Mouse (Mus musculus) brain, embryonic 14.5 days (tissue): ENCODE measurements around the gene Klk15.
"Not testable (repeated sequence)": the region's sequence is repeated elsewhere in the genome, so short reads cannot be mapped to it uniquely, and the experiment has no call there.

Experiments
- CTCF ChIP-seq: fragments of 200-500 bp; IDR thresholded peaks from 2 replicates; pipeline ENCODE4 v1.5.1; 2012; ENCODE audit warnings: inconsistent platforms, mild to moderate bottlenecking, moderate library complexity, borderline replicate concordance; ENCODE audit not compliant: insufficient read depth, insufficient read length; ENCODE audit errors: extremely low read depth
- POLR2A ChIP-seq: fragments of 200-500 bp; IDR thresholded peaks from 2 replicates; pipeline ENCODE4 v1.6.1; 2012; ENCODE audit warnings: mild to moderate bottlenecking, inconsistent platforms, borderline replicate concordance; ENCODE audit not compliant: poor library complexity, insufficient read depth, insufficient read length, severe bottlenecking; ENCODE audit errors: extremely low read depth

DNA sequence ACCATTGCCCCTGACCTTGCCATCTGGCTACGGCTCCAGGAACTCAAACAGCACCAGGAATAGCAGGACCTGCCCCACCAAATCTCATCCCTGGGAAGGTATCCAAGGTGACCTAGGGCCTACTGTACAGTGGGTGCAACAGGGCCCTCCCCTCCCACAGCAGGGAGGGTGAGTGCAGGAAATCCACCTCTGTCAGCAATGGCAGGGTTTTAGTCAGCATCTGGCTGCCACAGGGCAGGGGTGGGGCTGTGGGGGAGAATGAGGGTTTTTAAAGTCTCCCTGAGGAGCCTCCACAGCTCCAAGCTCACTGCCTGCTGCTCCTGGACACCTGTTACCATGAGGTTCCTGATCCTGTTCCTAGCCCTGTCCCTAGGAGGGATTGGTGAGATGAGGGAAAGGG is 42.2 kb downstream of the Klk15 start, which contains the start of gene Klk1b9:
- not testable (repeated sequence) for TF ChIP-seq CTCF, POLR2A
